8 mouse cellular contexts compared by ENCODE assay signal in genomic region chr13:57281504-57281903, GRCm38 (mm10).
DNase-seq lines count a peak whose midpoint lies in the region; ATAC-seq lines count a peak whose summit lies in the region.

No protein-coding gene starts in this region.

- peaks cover 12% of the 10 kb centered on the region; the same call in 1 of the 2 replicates for H3K27me3 ChIP-seq in heart, embryonic 10.5 days (ENCODE audit: insufficient read depth, poor library complexity, severe bottlenecking)
- no peaks in the 10 kb centered on the region for H3K27me3 ChIP-seq in heart, embryonic 11.5 days (ENCODE audit: control insufficient read depth, insufficient read depth, low read length)
- H3K27me3 ChIP-seq in embryonic facial prominence, embryonic 14.5 days (replicated peaks; ENCODE audit: control insufficient read depth, insufficient read depth, low read length): no peaks in the 10 kb centered on the region

- peak; percentile 75 for DNase-seq in heart, embryonic 10.5 days (ENCODE audit: low spot score)
- DNase-seq in 3T3-L1 (ENCODE audit: low read depth, low spot score): peak; percentile 23
- peak; percentile 33 for DNase-seq in adrenal gland, adult 2 months
- peak; percentile 72 for DNase-seq in embryonic facial prominence, embryonic 14.5 days (ENCODE audit: low spot score)
- peak; percentile 24 to 34 for DNase-seq in layer of hippocampus, postnatal 36 days
- DNase-seq in retina, postnatal 7 days (ENCODE audit: low read depth, low spot score): peak; percentile 44
- DNase-seq in spleen, postnatal 36 days (ENCODE audit: low spot score in 2 of 2): no peak

- no peaks in the 10 kb centered on the region for H3K9me3 ChIP-seq in heart, embryonic 10.5 days
- no peaks in the 10 kb centered on the region for H3K9me3 ChIP-seq in heart, embryonic 11.5 days (replicated peaks; ENCODE audit: control insufficient read depth, low read length)
- no peaks in the 10 kb centered on the region for H3K9me3 ChIP-seq in embryonic facial prominence, embryonic 14.5 days (ENCODE audit: control insufficient read depth, low read length)

- peaks cover 9% of the 10 kb centered on the region for H3K4me1 ChIP-seq in heart, embryonic 10.5 days
- H3K4me1 ChIP-seq in heart, embryonic 11.5 days (ENCODE audit: control insufficient read depth, insufficient read depth, low read length): peaks cover 4% of the 10 kb centered on the region; the same call in 1 of the 2 replicates
- no peaks in the 10 kb centered on the region for H3K4me1 ChIP-seq in embryonic facial prominence, embryonic 14.5 days (ENCODE audit: control insufficient read depth, insufficient read depth, low read length)

- H3K4me3 ChIP-seq in heart, embryonic 10.5 days: no peak overlapping the region
- H3K4me3 ChIP-seq in heart, embryonic 11.5 days (ENCODE audit: low read depth, low read length): no peak overlapping the region
- H3K4me3 ChIP-seq in embryonic facial prominence, embryonic 14.5 days (ENCODE audit: low read depth, low read length): no peak overlapping the region

- no peak overlapping the region for H3K4me2 ChIP-seq in heart, embryonic 11.5 days
- no peak overlapping the region for H3K4me2 ChIP-seq in embryonic facial prominence, embryonic 14.5 days (ENCODE audit: low read depth, low read length)

- no peak overlapping the region for H3K27ac ChIP-seq in heart, embryonic 10.5 days
- no peak overlapping the region for H3K27ac ChIP-seq in heart, embryonic 11.5 days (ENCODE audit: low read depth, low read length)
- no peak overlapping the region for H3K27ac ChIP-seq in embryonic facial prominence, embryonic 14.5 days (replicated peaks; ENCODE audit: low read depth, low read length)

- no peak overlapping the region for H3K9ac ChIP-seq in heart, embryonic 11.5 days (ENCODE audit: low read depth, low read length)
- H3K9ac ChIP-seq in embryonic facial prominence, embryonic 14.5 days (ENCODE audit: low read depth, low read length): no peak overlapping the region

- H3K36me3 ChIP-seq in heart, embryonic 10.5 days: no peaks in the 10 kb centered on the region
- no peaks in the 10 kb centered on the region for H3K36me3 ChIP-seq in heart, embryonic 11.5 days (ENCODE audit: control insufficient read depth, insufficient read depth, low read length)
- H3K36me3 ChIP-seq in embryonic facial prominence, embryonic 14.5 days (ENCODE audit: control insufficient read depth, insufficient read depth, low read length): no peaks in the 10 kb centered on the region

- WGBS in heart, embryonic 10.5 days: 18% methylated on average over 3 of the region's 3 CpGs
- 14% methylated on average over 3 of the region's 3 CpGs for WGBS in heart, embryonic 11.5 days (ENCODE audit: insufficient replicate concordance)
- 25% methylated on average over 3 of the region's 3 CpGs for WGBS in embryonic facial prominence, embryonic 14.5 days

- ATAC-seq in heart, embryonic 11.5 days (replicated peaks; ENCODE audit: insufficient number of reproducible peaks, low FRiP score, low TSS enrichment): no peak
- no peak for ATAC-seq in embryonic facial prominence, embryonic 14.5 days (ENCODE audit: low read depth)

Comparison
In these comparisons a context has a peak if more than half of its experiments do, and no peak if none do; other contexts are left out.
1. DNase-seq: peak in heart, embryonic 10.5 days (single experiment), 3T3-L1 (single experiment), adrenal gland, adult 2 months (single experiment), embryonic facial prominence, embryonic 14.5 days (single experiment), layer of hippocampus, postnatal 36 days (2 of 2) and retina, postnatal 7 days (single experiment); none in spleen, postnatal 36 days (0 of 2).